Mouse (Mus musculus) gastrocnemius, postnatal 4 days (tissue): ENCODE data around the gene Slc25a27. TPM values are rescaled to one million over a fixed set of nuclear protein-coding genes. Genes with fewer than 3 reads are reported as not detected.

ENCODE experiments used
- DNase-seq, 2 experiments: peaks; one replicate each; pipeline ENCODE4 v3.0.0; 2021 to 2022; ENCODE audit warnings: low spot score in 2 of 2, mixed read lengths in 2 of 2
- total RNA-seq, 2 experiments: library from RNA; stranded (reverse); gene quantifications; 2 replicates each; pipeline ENCODE4 v1.2.3; 2021

Gene Slc25a27
- total RNA-seq, 2 experiments from 2014 or later: 4.1 to 6.7 TPM

DNA sequence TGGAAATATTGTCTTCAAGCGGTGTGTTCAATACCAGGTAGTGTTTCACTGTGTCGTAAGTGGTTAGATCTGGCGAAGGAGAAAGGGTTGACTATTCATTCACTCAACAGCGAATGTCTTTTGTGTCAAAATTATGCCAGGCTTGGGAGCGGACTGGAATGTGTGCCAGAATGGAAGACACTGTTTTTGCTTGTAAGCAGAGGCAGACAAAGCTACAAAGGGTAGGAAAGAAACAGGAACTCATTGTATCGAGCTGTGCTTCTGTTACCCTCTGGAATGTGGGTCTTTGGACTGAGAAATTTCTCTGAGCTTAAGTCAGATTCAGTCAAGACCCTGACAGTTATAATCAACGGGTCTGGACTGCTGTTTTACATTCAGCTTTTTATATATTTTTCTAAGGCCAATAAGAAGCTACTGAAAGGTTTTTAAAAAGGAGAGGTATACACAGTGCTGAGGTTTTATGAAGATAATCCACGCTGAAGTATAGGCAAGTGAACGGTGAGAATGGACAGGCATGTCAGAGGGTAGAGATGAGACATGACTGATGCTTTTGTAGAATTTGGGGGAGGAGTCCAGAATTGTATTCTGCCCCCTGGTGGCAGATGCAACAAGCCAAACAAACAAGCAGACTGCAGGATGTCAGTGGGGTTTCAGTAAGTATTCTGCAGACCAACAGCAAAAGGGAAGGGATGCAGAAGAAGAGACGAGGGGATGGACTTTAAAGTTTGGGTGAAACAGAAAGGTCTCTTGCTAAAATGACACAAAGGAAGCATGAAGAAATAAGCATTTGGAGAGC is 17.2 kb downstream of the Slc25a27 start:
- no peak for DNase-seq

DNA sequence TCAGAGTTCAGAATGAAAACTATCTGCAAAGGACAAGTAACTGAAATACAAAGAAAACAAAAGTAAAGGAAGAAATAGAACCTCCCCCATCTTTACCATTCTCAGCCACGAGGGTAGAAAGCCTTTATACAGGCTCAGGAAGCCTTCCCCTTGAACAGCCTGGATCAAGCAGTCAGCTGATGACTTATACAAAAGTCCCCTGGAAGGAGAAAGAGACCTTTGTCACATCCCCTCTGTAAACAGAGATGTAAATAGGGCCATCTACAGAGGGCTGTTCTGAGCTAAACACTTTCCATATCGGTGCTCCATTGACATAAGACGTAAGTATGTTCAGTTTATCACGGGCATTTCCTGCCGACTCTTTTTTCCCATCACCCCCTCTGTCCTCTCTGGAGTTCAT is 20.1 kb downstream of the Slc25a27 start:
- no peak for DNase-seq

DNA sequence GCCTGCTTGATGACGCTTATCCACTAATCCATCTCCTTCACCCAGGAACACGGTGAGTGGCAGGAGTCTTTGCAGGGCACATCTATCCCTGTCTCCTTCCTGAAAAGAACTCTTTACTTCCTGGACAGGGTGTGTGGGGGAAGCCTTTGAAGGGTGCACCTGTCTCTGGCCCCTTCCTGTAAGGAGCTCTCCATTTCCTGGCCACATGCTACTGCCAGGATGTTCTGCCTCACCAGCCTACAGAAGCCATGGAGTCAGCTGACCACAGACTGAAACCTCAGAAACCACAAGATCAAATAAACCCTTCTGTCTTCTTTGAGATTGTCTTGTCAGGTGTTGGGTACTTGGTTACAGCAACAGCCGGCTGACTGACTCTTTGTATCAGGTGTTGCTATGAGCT is 21.9 kb downstream of the Slc25a27 start:
- no peak for DNase-seq

DNA sequence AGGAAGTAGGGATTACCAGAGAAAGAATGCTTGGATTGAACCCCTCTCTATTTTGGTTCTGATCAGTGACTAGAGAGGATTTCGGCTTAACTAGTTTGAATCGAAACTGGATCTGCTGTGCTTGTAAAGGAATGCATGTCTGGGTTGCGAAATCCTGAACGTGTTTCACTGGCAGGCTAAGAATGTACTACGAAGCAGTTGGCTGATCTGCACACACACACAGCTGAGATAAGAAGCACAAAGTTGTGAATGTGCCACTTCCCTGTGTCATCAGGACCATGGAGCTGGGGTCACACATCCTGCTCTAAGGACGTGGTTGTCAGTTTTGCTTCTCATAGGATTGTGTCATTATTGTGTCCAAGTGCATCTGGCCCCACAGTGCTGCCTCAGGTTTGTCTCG is 22.6 kb downstream of the Slc25a27 start:
- DNase-seq: no peak

DNA sequence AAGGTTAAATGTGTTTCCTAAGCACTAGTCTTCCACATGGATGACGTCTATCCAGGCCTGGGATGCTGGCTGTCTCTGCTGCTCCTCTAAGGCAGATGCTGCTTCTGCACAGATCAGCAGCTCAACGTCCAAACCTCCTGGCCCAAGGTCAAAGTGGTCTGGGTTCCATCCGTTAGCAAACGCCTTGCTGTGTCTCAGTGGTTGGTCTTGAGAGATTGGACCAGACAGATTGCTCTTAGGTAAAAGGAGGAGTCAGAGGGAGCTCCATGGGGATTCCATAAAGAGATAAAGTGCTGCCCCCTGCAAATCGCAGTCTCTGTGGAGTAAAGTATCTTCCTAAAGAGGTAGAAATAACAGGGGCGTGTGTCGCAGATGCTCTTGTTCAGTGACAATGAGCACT is 23.8 kb downstream of the Slc25a27 start:
- no peak for DNase-seq

DNA sequence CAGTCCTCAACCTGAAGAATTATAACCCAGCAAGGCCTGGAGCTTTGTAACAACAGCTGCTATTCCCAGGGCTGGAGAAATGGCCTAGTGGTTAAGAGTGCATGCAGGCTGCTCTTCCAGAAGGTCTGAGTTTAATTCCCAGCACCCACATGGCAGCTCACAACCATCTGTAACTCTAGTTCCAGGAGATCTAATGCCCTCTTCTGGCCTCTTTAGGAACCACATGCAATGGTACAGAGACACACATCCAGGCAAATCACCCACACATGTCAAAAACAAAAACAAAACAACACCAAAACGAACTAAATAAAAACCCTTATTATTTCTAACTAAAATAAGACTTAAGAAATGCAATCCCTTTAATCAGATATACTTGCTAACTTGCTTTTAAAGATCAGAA is 26.2 kb downstream of the Slc25a27 start:
- DNase-seq: no peak

DNA sequence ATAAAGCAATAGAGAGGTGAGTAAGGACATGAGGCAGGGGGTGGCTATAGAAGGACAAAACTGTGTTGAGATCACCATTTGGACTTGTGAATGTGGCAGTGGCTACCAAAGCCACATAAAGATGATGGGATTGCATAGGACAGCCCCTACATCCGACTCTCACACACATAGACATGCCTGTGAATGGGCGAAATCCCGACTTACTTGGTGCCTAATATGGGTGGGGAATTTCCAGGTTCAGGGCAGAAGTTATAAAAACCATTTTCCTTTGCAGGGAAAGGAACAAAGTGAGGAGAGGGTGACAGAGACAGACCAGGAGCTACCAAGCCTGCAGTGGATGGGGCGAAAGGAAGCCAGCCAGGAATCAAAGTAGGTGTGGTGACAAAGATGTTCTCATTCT is 29.9 kb downstream of the Slc25a27 start:
- no peak for DNase-seq

DNA sequence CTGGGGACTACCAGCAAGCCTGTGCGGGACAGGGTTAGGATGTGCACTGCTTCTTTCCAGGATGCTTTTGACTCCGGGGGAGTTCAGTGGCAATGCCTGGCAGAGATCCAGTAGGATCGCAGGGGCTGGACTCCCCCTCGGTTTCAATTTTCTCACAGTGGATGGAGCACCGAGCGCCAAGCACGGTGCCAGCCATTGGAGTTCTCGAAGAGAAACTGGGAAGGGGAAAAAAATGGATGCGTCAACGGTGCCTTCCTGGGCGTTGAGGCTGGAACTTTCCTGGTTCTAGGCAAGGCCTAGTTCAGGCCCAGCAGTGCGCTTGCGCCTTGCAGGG is 36.6 kb downstream of the Slc25a27 start:
- DNase-seq: no peak

DNA sequence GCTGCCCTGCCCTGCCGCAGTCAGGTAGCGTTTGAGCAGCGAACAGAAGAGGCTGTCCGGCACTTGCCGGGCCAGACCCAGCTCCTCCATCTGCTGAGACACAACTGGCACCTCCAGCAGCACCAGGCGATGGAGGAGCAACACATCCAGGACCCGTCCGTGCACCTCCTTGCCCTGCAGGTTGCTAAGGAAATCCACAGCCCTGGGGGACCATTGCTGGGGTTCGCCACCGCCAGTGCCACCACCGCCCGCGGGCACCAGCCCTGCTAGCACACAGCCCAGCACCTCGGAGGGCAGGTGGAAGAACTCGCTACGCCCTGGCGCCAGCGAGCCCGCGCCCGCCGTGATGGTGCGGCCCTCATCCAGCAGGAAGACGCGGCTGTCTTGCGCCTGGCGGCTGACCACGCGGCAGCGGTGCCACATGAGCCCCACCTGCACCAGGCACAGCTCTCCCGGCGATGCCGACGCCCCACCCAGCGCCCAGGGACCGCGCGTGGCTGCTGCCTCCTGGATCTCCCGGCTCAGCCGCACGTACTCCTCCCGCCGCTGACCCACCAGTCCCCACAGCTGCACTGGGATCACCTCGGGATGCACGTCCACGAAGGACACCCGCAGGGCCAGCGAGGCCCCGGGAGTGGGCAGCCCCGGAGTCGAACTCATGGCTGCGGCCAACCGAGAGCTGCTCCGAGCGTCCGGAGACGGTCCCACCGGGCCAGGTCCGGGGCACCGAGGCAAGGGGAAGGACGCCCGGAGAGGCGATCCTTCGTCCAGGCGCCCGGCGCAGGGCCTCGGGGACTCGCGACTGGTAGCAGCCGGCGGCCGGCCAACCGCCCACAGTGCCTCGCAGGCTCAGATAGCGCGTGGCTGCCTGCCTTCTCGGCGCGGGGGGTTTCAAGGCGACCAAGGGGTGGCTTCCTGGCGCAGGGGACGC is 37.3 kb downstream of the Slc25a27 start, which contains the start of gene Tdrd6:
Tdrd6 (minus strand) TSS at position 804 of the 931 bp plus-strand sequence.
- DNase-seq: peak; percentile 16 to 20

DNA sequence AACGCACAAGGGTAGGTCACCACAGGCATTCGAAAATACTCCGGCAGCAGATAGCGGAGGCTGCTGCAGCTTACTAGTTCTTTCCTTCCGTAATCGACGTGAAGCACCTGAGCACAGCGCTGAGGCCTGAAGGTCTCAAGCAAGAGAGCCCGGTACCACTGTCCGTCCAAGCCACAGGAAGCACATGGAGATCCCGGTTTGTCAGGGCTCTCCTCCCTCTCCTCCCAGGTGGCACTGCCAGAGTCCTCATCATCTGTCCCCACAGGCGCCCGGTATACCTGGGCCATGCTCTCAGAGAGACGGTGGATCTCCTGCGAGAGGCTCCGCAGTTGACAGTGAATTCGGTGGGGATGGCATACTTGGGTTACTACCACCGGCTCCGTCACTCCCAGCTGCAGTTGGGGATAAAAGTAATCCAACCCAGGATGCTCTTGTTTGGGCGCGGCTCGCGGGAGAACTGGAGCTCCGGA is 38.0 kb downstream of the Slc25a27 start:
- DNase-seq: no peak

DNA sequence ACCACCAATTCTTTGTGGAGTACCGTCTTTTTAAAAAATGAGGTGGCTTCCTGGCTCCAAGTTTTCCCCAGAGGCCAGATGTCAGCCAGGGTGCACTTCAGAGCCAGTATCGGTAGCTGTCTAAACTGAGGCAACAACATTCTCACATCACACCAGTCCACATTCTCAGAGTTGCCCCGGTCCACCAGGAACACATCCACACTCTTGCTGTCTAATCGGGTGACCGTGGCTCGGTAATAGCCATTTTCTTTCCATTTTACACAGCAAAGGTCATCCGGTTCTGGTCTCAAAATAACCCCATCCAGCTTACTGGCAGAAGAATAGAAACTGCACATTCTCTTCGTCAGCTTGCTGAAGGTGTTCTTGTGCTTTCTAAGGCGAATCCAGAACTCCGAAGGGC is 38.8 kb downstream of the Slc25a27 start:
- no peak for DNase-seq

DNA sequence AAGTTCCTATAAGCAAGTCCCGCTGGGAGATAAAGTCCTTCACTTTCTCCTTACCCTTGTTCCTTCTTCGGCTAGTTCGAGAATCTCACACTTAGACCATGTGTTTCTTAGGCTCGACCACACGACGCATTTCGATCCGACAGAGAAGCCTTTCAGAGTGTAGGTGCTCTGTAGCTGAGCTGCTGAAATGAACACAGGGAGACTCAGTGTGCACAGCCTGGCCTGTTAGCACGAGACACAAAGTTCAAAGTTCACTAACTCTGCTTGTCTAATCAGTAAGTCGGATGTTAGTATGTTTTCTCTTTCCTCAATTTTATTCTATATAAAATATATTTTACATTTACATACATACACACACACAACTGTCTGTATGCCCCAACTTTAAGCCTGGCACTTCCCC is 44.9 kb downstream of the Slc25a27 start:
- DNase-seq: no peak

DNA sequence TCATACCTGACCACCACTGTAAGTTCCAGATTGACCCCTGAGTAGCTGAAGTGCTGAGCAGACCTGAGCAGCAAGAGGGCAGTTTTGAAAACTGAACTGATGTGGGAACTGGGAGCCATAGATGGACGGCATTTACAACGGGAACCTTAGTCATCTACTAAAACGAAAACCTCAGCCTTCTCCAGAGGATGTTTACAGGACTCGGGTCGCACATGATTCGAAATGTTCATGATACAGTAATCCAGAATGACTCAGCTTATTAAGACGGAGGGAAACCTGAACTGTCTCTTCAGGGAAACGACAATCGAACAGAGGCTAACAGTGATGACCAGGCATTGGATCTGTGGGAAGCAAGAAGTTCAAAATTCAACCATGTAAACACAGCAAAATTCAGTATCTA is 47.9 kb downstream of the Slc25a27 start:
- no peak for DNase-seq

DNA sequence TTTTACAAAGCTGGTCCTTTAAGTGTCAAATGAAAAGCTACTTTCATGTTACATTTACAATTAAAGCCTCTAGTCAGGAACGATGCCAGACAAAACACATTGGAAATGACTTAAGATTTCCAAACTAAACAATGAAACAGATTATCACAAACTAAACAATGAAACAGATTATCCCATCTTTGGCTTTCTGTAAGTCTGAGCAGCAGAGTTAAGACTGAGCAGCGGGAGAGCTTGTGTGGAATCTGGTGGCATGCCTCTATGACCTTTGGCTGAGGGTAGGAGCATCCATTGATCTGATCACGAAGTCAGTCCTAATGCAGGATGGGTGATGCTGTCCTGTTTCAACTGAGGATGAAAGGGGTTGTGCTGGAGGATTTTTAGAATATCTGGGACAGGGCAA is 54.8 kb downstream of the Slc25a27 start:
- no peak for DNase-seq

DNA sequence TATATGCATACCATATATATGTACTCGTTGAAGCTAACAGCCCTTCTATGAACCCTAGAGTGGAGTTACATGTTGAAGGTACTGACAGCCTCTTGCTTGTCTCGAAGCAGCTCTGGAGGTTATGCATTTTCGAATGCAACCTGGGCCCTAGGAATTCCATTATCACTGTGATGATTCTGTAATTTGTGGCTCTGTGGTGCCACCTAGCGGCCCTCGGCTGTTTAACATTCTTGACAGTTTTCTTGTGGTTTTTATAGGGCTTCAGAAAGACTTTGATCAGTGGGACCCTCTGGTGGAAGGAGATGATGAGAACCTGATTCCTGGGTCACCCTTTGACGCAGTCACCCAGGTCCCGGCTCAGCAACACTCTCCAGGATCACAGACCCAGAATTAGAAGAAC is 55.4 kb downstream of the Slc25a27 start:
- no peak for DNase-seq

DNA sequence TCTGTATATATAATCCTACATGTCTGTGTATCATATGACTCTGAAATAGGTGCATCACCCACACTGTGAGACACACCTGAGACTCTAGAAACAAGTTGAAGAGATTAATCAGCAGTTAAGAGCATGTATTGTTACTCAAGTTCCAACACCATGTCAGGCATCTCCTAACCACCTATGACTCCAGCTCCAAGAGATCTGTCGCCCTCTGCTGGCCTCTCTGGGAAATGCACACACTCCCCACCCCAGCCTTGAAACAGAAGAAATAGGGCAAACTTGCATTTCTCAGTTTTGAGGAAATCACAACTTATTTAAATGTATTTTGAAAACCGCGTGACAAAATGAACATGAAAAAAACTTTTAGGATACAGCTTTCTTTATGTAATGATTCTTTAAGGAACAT is 60.3 kb downstream of the Slc25a27 start:
- DNase-seq: peak; percentile 57 to 70

DNA sequence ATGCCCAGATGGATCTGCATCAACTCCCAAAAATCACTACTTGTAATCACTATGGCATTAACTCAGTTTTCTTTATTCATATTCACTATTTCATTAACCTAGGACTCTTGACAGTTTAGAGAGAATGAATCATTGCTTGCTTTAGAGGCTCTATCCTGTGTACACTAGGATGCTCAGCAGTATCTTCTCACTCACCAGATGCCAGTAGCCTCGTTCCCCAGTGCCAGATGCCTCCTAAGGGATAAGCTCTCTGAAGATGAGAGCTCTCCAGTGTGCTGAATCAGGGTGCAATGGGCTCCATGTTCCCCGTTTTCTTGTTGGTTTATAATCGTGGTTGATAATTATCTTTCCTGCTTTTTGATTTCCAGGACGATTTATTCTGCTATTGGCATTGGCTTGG is 68.3 kb downstream of the Slc25a27 start:
- DNase-seq: no peak

DNA sequence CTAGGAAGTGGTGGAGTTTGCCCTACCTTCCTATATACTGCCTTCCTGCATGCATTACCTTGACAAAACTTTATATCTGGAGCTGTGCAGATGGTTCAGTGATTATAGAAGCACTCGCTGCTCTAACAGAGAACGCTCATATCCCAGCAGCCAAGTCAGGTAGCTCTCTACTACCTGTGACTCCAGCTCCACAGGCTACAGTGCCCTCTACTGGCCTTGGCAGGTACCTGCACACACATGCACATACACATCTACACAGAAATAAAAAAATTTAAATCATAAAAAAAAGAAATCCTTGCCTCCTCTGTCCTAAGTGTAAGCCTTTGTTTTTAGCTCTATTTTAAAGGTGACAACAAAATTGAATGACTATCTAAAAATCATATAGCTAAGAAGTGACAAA is 69.3 kb downstream of the Slc25a27 start:
- DNase-seq: no peak

DNA sequence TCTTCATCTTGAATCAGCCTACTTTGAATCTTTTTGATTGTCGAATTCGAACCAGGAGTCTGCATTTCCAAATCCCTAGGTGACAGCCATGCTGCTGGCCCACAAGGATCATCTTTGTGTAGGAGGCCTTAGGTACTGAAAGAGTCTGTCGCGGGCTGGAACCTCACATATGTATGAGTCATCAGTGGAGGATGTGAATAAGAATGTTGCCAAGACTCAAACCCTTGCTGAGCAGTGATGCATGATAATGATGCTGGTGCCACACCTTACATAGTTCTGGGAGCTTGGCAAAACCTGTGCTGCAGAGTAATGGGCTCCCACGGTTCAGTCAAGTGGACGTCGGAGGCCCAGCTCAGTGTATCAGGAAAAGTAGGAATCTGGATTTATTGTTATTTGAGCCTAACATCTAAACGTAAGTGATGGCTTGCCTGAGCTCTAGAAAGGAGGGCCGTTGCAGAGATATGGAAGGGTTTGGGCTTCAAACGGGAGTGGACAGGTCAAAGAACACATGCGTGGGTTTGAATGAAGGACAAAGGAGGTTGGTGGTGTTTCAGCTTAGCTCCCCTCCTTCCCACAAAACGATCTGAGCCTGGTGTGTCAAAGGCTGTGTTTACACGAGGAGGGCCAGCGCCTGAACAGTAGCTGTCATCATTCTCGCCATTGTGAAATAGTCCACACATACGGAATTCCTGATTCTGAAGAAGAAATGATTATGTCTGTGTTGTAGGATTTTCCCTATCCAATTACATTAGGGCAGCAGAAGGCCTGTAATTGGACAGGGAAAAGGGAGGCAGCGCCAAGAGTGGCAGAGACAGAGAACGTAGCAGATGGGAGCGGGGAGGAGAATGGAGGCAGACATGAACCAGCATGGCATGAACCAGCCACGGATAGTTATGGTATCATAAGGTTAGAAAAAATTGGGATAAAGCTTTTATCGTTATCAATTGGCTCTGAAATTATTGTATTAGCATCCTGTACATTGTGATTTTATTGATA is 74.4 kb downstream of the Slc25a27 start:
- no peak for DNase-seq
